Mouse (Mus musculus) cerebellum, postnatal 36 days (tissue): ENCODE data around the gene Rhov.
A peak's percentile ranks its signal among the peaks of the same experiment; 100 is the strongest.

Source experiments
- DNase-seq, 2 experiments: peaks; one replicate each; pipeline ENCODE4 v3.0.0; 2021 to 2022; ENCODE audit warnings: mixed read lengths in 2 of 2

Rhov gene

GRCm38 (mm10) chr2:119289014-119289416 lies 17.9 kb upstream of the Rhov start:
- DNase-seq: no peak

- peak; percentile 99 for DNase-seq
Measured at GRCm38 (mm10) chr2:119288270-119288882, 17.3 kb upstream of the Rhov start, which contains the start of gene Vps18. Gene Vps18, plus strand, starts transcription at chr2:119288740.

GRCm38 (mm10) chr2:119287372-119287771 lies 16.3 kb upstream of the Rhov start:
- DNase-seq: no peak

GRCm38 (mm10) chr2:119281899-119282565 lies 11.0 kb upstream of the Rhov start:
- no peak for DNase-seq

- DNase-seq: no peak
Measured at GRCm38 (mm10) chr2:119277810-119278209, 6.7 kb upstream of the Rhov start.

- DNase-seq: no peak
Measured at GRCm38 (mm10) chr2:119276926-119277325, 5.9 kb upstream of the Rhov start.

GRCm38 (mm10) chr2:119274126-119274525 lies 3.1 kb upstream of the Rhov start:
- DNase-seq: no peak

- no peak for DNase-seq
Measured at GRCm38 (mm10) chr2:119270286-119270642, 808 bp downstream of the Rhov start.

- DNase-seq: no peak
Measured at GRCm38 (mm10) chr2:119263813-119264212, 7.3 kb downstream of the Rhov start.

GRCm38 (mm10) chr2:119262978-119263377 lies 8.1 kb downstream of the Rhov start:
- DNase-seq: peak; percentile 21 to 25

- DNase-seq: no peak
Measured at GRCm38 (mm10) chr2:119261326-119261725, 9.7 kb downstream of the Rhov start.

- no peak for DNase-seq
Measured at GRCm38 (mm10) chr2:119260518-119260917, 10.6 kb downstream of the Rhov start.

- no peak for DNase-seq
Measured at GRCm38 (mm10) chr2:119254976-119255375, 16.1 kb downstream of the Rhov start.

GRCm38 (mm10) chr2:119250826-119251478 lies 20.1 kb downstream of the Rhov start:
- DNase-seq: peak; percentile 90 to 91

GRCm38 (mm10) chr2:119250377-119250776 lies 20.7 kb downstream of the Rhov start:
- DNase-seq: no peak

- no peak for DNase-seq
Measured at GRCm38 (mm10) chr2:119249592-119250061, 21.4 kb downstream of the Rhov start.

GRCm38 (mm10) chr2:119247904-119248303 lies 23.2 kb downstream of the Rhov start:
- DNase-seq: no peak

- DNase-seq: no peak
Measured at GRCm38 (mm10) chr2:119245246-119245645, 25.8 kb downstream of the Rhov start.

GRCm38 (mm10) chr2:119242548-119242947 lies 28.5 kb downstream of the Rhov start:
- no peak for DNase-seq

GRCm38 (mm10) chr2:119240819-119241186 lies 30.3 kb downstream of the Rhov start:
- no peak for DNase-seq

- DNase-seq: no peak
Measured at GRCm38 (mm10) chr2:119240075-119240818, 30.8 kb downstream of the Rhov start.

- DNase-seq: no peak
Measured at GRCm38 (mm10) chr2:119238671-119239070, 32.4 kb downstream of the Rhov start.

- DNase-seq: no peak
Measured at GRCm38 (mm10) chr2:119237871-119238220, 33.2 kb downstream of the Rhov start.
